Mouse (Mus musculus): Measurements from ENCODE around the gene Decr2. TPM values are rescaled to one million over a fixed set of nuclear protein-coding genes. Genes with fewer than 3 reads are reported as not detected.

Decr2 gene
- polyA plus RNA-seq, 1 experiment = 28.2 TPM

DNA sequence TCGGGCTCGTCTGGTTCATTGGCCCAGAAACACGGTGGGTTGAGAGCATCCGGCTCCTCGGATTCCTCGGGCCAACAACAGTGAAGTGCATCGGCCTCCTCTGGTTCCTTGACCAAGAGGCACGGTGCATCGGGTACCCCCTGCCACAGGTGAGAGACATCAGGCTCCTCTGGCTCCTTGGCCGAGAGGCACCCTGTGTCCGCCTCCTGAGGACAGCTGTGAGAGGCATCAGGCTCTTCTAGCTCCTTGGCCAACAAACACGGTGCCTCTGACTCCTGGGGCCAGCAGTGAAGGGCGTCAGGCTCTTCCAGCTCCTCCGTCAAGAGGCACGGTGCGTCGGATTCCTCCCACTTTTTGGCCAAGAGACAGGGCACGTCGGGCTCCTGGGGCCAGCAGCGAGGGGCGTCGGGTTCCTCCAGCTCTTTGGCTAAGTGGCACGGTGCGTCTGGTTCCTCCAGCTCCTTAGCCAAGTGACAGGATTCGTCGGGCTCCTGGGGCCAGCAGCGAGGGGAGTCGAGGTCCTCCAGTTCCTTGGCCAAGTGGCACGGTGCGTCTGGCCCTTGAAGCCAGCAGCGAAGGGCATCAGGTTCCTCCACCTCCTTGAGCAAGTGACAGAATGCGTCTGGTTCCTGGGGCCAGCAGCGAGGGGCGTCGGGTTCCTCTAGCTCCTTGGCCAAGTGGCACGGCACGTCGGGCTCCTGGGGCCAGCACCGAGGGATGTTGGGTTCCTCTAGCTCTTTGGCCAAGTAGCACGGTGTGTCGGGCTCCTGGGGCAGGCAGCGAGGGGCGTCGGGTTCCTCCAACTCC, 21.9 kb downstream of the Decr2 start:
- no peak for TF ChIP-seq POLR2A (IDR thresholded peaks at IDR 0.05; ENCODE audit: low read depth, low read length)
- TF ChIP-seq CTCF (IDR thresholded peaks at IDR 0.05; ENCODE audit: borderline replicate concordance, insufficient read depth, low read length) = no peak
- Histone ChIP-seq H3K4me1 (ENCODE audit: control insufficient read depth, insufficient read depth, low read length) (peaks cover 3% of the 10 kb centered on the region; the same call in 1 of the 2 replicates), H3K4me3 (ENCODE audit: insufficient read depth, low read length) (peak overlapping the region; percentile 60), H3K27ac (ENCODE audit: insufficient read depth, low read length) (no peak overlapping the region)

DNA sequence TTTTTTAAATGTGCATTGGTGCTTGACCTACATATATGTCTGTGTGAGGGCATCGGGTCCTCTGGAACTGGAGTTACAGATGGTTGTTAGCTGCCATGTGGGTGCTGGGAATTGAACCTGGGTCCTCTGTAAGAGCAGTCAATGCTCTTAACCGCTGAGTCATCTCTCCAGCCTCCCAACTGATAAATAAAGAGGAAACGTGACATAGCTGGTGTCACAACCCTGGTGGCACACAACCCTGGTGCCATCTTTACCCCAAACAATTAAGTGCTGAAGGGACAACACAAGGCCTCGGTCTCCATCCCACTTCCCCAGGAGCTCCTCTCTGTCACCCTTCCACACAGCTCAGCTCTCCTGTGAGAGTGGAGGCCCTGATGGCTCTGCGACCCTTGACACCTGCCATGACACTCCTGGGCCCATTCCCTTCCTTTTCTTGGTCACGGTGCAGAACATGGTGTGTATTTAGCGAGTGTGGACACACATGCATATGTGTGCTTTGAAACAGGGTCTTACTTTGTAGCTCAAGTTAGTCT, 23.6 kb downstream of the Decr2 start:
- H3K4me1 ChIP-seq (ENCODE audit: control insufficient read depth, insufficient read depth, low read length) = peaks cover 11% of the 10 kb centered on the region
- H3K4me3 ChIP-seq (ENCODE audit: insufficient read depth, low read length) = peak overlapping the region; percentile 60
- no peak for TF ChIP-seq CTCF (IDR thresholded peaks at IDR 0.05; ENCODE audit: borderline replicate concordance, insufficient read depth, low read length)
- no peak for TF ChIP-seq POLR2A (IDR thresholded peaks at IDR 0.05; ENCODE audit: low read depth, low read length)
- H3K27ac ChIP-seq (ENCODE audit: insufficient read depth, low read length) = no peak overlapping the region

DNA sequence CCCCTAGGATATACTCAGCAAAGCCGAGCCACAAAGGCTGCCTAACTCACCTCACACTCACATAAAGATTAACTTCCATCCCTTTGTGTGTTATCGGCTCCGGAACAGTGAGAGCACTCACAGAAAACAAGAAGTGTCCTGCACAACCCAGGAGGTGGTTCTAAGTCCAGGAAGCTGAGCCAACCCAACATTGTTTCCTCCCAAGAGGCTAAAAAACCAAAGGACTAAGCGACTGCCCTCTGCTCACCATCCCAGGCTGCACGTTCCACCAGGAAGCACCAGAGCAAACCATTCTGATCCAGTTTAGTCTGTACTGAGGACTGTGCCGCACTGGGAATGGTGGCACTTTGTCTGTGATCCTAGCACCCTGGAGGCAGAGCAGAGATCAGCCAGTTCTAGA, 25.2 kb downstream of the Decr2 start:
- peaks cover 11% of the 10 kb centered on the region for H3K4me1 ChIP-seq (ENCODE audit: control insufficient read depth, insufficient read depth, low read length)
- H3K27ac ChIP-seq (ENCODE audit: insufficient read depth, low read length) = no peak overlapping the region
- H3K4me3 ChIP-seq (ENCODE audit: insufficient read depth, low read length) = no peak overlapping the region
- no peak for TF ChIP-seq CTCF (IDR thresholded peaks at IDR 0.05; ENCODE audit: borderline replicate concordance, insufficient read depth, low read length)
- TF ChIP-seq POLR2A (IDR thresholded peaks at IDR 0.05; ENCODE audit: low read depth, low read length) = no peak

DNA sequence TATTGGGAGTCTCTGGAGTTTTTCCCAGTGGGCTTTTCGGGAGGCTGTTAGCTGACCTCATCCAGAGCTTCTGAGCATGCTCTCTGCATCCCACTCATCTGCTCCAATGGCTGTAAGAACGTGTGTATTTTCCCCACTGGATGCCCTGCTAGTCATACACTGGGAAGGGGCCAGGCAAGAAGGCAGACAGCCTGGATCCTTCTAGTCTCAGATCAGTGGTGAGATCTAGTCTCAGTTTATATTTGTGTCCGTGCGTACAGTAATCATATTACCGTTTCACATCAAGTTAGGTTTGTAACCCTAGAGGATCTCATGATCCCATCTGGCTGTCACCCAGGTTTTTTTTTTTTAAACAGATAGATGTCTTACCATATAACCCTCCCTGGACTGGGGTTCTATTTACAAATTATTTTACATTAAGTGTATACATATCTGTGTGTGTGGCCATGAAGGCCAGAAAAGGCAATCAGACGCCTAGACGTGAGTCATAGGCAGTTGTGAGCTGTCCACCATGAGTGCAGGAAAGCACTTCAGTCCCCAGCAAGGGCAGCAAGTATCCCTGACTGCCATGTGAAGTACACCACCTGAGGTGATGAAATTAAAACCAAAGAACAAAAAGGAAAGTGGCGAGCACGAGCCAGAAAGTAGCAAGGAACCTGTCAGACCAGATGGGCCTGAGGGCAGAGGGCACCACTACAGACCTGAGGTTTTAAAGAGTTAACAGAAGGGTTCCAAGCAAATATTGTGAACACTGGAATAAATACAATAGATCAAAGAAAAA, 32.2 kb downstream of the Decr2 start:
- H3K27ac ChIP-seq (ENCODE audit: insufficient read depth, low read length) = no peak overlapping the region
- H3K4me3 ChIP-seq (ENCODE audit: insufficient read depth, low read length) = no peak overlapping the region
- no peak for TF ChIP-seq CTCF (IDR thresholded peaks at IDR 0.05; ENCODE audit: borderline replicate concordance, insufficient read depth, low read length)
- H3K4me1 ChIP-seq (ENCODE audit: control insufficient read depth, insufficient read depth, low read length) = peaks cover 11% of the 10 kb centered on the region

DNA sequence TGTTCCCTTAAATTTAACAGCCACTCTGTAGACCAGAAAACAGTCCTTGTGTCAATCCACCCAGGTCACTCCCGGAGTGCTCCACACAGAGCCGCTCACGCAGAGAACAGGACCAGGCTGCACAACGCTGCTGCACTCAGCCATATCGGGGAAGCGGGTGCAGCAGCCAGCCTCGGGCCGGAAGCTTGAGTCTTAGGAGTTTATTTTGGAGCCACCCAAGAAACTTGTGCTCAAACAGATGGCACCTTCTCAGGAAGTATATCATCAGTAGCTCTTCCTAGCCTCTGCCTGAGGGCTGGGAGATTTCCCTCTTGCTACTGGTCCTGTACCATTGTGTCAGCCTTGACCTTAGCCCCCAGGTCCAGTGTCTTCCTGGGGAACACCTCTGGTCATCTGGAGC, 32.9 kb downstream of the Decr2 start:
- no peak overlapping the region for H3K27ac ChIP-seq (ENCODE audit: insufficient read depth, low read length)
- no peak overlapping the region for H3K4me3 ChIP-seq (ENCODE audit: insufficient read depth, low read length)
- H3K4me1 ChIP-seq (ENCODE audit: control insufficient read depth, insufficient read depth, low read length) = peaks cover 10% of the 10 kb centered on the region
- no peak for TF ChIP-seq CTCF (IDR thresholded peaks at IDR 0.05; ENCODE audit: borderline replicate concordance, insufficient read depth, low read length)
- no peak for TF ChIP-seq POLR2A (IDR thresholded peaks at IDR 0.05; ENCODE audit: low read depth, low read length)

DNA sequence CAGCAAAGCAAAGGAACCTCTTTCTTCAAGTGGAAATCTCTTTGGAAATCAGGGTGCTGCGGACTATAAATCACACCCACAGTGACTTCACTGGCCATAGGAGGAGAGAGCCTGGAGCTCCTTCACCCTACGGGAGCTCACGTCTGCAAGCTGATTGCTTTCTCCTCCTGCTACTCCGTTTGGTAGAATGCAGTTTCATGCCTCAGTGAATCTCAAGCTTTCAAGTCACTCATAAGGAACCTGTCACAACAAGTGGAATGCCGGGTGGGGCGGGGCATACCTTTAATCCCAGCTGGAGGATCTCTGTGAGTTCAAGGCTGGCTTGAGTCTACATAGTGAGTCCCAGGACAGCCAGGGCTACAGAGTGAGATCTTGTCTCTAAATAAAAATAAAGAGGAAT, 35.0 kb downstream of the Decr2 start:
- Histone ChIP-seq H3K27ac (ENCODE audit: insufficient read depth, low read length) (no peak overlapping the region), H3K4me1 (ENCODE audit: control insufficient read depth, insufficient read depth, low read length) (peaks cover 3% of the 10 kb centered on the region; the same call in 1 of the 2 replicates), H3K4me3 (ENCODE audit: insufficient read depth, low read length) (no peak overlapping the region)
- TF ChIP-seq POLR2A (IDR thresholded peaks at IDR 0.05; ENCODE audit: low read depth, low read length) (no peak), CTCF (IDR thresholded peaks at IDR 0.05; ENCODE audit: borderline replicate concordance, insufficient read depth, low read length) (no peak)

DNA sequence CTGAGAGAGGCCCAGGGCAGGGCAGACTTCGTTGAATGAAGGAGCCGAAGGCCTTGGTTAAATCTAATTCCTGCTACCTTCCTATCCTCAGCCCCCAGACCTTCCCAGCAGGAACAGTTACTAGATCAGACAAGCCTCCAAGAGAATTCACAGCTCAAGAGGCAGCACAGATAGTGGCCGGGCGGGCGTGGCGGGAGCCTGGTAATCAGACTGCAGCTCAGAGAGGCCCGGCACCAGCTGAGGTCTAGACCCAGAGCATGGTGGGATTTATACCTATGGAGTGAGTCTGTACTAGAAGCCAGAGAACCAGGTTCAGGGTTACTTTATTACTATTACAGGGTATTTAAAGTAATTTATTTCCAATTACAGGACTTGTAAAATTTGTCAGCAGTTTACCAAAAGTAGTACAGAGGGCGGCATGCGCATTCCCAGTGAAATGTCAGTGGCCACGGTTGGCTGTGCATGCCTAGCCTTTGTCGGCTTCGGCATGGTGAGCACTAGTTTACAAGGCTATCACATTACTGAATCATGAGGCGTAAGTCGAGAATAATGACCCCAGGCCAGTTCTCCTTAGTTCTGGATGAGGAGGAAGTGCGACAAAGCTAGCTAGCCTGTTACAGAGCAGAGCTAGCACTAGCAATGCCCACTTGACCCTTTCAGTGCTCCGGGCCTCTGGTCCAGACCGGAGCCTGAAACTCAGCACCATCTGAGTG, 35.8 kb downstream of the Decr2 start:
- no peak overlapping the region for H3K27ac ChIP-seq (ENCODE audit: insufficient read depth, low read length)
- H3K4me3 ChIP-seq (ENCODE audit: insufficient read depth, low read length) = no peak overlapping the region
- peaks cover 3% of the 10 kb centered on the region; the same call in 1 of the 2 replicates for H3K4me1 ChIP-seq (ENCODE audit: control insufficient read depth, insufficient read depth, low read length)
- TF ChIP-seq CTCF (IDR thresholded peaks at IDR 0.05; ENCODE audit: borderline replicate concordance, insufficient read depth, low read length) (no peak), POLR2A (IDR thresholded peaks at IDR 0.05; ENCODE audit: low read depth, low read length) (no peak)

DNA sequence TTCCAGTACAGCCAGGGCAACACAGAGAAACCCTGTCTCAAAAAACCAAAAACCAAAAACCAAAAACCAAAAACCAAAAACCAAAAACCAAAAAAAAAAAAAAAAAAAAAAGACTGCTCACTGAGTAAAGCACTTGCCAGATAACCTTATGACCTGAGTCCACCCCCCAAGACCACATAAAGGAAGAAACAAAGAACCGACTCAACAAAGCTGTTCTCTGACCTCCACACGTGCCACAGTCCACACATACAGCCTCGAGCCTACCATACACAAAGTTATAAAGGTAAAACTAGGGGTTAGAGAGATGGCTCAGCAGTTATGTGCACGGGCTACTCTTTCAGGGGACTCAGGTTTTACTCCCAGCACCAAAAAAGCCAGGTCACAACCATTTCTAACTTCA, 37.4 kb downstream of the Decr2 start:
- Histone ChIP-seq H3K4me1 (ENCODE audit: control insufficient read depth, insufficient read depth, low read length) (peaks cover 3% of the 10 kb centered on the region; the same call in 1 of the 2 replicates), H3K27ac (ENCODE audit: insufficient read depth, low read length) (no peak overlapping the region), H3K4me3 (ENCODE audit: insufficient read depth, low read length) (no peak overlapping the region)
- TF ChIP-seq CTCF (IDR thresholded peaks at IDR 0.05; ENCODE audit: borderline replicate concordance, insufficient read depth, low read length) (no peak), POLR2A (IDR thresholded peaks at IDR 0.05; ENCODE audit: low read depth, low read length) (no peak)

DNA sequence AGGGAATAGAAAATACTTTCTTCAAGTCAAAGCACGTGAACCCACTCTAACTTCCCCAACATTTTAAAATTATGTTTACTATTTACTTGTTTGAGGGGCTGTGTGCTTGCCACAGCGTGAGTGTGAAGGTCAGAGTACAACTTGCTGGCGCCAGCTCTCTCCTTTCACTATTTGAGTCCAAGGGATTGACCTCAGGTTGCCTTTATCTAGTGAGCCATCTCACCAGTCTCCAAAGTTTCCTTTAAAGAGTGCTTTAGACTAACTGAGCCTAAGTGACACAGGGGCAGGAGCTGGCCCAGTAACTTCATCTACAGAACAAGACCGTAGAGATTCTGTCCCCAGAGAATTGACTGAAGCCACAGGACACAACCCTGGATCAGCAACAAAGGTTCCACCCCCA, 38.1 kb downstream of the Decr2 start:
- peaks cover 3% of the 10 kb centered on the region; the same call in 1 of the 2 replicates for H3K4me1 ChIP-seq (ENCODE audit: control insufficient read depth, insufficient read depth, low read length)
- H3K4me3 ChIP-seq (ENCODE audit: insufficient read depth, low read length) = no peak overlapping the region
- TF ChIP-seq CTCF (IDR thresholded peaks at IDR 0.05; ENCODE audit: borderline replicate concordance, insufficient read depth, low read length) (no peak), POLR2A (IDR thresholded peaks at IDR 0.05; ENCODE audit: low read depth, low read length) (no peak)
- H3K27ac ChIP-seq (ENCODE audit: insufficient read depth, low read length) = no peak overlapping the region

All from embryonic fibroblast, embryonic 13.5 days (primary cell).